Mouse (Mus musculus): ENCODE measurements around the gene Pdlim1.

The Pdlim1 gene

DNA sequence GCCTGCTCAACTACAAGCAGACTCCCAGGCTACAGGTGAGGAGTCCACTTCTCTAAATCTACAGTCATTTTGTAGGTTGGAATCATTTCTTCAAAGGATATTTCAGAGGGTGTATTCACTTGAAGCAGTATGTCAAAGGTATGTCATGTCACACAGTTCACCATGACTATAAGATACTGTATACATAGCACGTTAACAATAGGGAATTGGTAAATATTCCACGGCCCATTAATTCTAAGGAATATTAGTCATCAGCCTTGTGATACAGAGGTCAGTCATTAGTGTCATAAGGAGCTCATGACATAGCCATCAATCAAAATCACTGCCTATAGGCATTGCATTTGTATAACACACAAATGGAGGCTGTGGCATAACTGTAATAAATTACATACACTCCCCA lies 13.1 kb upstream of the Pdlim1 start:
- DNase-seq (ENCODE audit: low spot score in 2 of 2) = no peak

DNA sequence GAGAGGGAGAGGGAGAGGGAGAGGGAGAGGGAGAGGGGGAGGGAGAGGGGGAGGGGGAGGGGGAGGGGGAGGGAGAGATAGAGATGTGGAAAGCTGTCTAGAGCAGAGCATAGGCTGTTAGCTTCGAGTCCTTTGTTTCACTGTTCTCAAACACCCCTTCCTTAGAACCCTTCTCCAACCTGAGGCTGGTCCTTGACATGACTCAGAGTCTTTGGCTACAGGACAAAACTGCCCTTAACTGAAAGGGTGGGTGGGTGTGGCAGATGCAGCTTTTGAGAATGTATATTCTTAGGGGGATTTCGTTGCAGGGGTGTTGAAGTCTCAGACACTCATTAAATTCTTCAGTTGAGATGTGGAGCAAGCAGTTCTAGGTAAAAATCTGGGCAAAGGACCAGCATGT lies 11.8 kb upstream of the Pdlim1 start:
- no peak for DNase-seq (ENCODE audit: low spot score in 2 of 2)

DNA sequence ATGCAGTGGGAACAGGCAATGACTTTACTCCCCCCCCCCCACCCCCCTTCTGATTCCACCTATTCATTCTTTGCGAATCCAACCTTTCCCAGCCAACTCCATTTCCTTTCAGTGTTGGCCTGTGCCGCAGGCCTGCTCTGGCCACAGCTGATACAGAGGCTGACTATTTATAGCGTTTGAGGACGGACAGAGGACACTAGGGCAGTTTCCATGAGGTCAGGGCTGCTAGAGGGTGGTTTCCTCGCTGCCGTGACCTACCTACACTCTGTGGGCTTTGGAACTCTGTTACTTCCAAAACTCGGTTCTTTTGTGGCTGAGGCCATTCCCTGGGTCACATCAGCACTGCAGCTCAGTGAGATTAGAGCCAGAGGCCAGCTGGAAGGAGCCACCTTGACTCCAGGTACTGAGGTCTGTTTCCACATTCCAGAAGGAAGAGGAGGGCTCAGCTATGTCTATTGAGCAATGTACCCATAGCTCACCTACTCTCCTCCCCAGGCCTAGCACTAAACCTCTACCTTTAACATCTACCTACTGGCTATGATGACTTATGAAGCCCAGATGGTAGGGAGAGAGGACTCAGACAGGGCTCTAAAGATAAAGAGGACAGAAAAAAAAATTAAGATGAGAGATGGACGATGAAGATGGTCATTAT lies 6.9 kb upstream of the Pdlim1 start:
- DNase-seq (ENCODE audit: low spot score in 2 of 2) = no peak

- DNase-seq (ENCODE audit: low spot score in 2 of 2) = no peak
Observed at GRCm38 (mm10) chr19:40277494-40277893, 5.9 kb upstream of the Pdlim1 start.

DNA sequence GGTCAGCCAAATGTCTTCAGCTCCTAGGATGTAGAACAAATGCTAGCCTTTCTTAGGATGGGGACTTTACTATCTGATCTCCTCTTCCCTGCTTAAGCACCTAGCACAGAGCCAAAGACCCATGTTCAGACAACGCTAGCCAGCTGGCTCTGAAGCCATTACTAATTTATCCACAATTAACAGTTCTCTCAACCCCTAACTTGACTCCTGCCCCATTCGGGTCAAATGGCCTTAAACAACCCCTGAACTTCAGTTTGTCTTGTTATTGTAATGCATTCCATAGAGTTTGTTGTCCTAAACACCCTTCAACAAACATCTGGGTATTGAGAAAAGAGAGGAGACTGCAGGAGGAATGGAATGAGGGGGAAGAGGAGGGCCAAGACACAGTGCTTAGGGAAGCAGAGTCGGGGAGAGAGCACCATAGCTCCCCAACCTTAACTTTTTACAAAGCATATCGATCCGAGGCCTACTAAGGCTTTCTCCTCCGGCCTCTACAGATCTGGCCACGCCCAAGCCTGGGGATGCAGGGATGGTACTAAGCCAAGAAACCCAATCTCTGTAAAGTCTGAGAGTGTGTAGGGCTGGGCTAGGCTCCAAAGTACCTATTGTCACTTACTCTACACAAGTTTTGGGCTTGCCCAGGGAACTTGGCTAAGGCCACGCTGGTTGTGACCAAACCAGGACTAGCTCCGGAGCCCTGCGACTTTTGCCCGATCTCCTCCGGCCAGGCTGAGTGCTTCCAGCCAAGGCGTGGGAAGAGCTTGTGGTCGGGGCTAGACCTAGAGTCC lies 4.0 kb upstream of the Pdlim1 start:
- no peak for DNase-seq (ENCODE audit: low spot score in 2 of 2)

DNA sequence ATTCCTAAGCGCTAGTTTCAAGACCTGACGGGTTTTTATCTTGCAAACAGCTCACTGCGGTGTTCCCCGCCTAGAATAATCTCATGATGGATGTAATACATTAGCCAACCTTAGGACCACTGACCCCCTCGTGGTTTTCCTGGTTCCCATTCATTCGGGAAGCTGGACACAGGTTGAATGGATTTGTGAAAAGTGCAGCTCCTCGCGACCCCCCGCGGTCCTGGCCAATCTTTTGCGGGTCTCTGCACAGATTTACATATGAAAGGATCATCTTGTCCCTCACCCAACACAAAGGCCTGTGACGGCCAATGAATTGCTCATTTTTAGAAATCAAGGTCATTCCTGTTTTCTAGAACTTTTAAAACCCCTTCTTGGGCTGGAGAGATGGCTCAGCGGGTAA lies 1.0 kb upstream of the Pdlim1 start:
- DNase-seq (ENCODE audit: low spot score in 2 of 2) = no peak

DNA sequence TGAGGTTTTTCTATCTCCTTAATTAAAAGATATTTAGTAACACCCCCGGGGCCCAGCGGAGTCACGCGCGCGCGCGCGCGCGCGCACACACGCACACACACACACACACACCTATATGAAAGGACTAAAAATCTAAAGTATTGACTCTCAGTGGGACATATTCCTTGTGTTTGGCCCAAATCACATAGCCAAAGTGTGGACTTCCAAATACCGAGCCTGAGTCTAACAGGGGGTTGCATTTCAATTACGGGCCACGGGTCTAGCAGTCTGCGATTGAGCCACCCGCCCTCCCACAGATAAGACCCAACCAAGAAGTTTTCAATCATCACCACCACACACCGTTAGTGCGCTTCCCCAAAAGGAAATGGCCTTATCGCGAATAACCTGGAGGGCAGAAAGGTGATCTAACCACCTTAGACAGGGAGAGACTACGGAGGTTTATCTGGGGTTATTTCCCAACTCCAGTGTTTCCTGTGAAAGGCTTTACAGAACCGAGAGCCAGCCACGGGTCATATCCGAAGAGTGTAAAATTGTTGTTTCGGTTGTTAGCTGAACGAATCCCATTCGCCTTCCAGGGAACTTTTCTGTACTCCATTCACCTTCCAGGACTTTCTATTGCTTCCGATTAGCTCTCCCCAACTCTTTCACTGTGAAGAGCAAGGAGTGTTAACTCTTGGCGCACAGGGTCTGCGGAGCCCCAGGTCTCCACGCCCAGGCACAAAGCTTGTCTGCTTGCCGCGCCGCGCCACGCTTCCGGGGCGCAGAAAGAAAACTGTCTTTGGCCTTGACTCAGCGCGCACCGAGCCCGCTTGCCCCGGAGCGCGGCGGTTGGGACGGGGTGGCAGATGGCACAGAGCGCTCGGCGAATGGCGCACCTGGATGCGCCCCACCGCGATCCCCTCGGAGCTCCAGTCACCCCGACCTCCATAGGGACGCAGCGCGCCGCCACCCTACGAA lies 1.0 kb downstream of the Pdlim1 start:
- no peak for DNase-seq (ENCODE audit: low spot score in 2 of 2)

DNA sequence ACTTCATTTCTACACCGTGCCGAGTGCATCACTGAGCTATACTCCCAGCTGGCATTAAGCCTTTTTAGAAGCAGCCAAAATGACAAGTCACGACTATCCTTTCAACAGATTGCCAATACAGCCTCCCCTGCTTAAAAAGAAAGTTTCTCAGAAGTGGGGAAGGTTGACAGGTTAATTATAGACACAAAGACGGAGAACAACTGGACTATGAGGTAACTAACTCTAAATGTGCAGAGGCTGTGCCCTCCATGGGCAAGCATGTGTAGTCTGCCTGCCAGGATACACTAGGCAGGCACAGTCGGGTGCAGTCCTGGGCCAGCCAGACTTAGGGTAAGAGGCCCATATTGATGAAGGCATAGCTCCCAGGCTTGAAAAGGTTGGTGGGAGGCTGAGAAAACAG lies 2.1 kb downstream of the Pdlim1 start:
- no peak for DNase-seq (ENCODE audit: low spot score in 2 of 2)

- no peak for DNase-seq (ENCODE audit: low spot score in 2 of 2)
Observed at GRCm38 (mm10) chr19:40268493-40268892, 3.1 kb downstream of the Pdlim1 start.

DNA sequence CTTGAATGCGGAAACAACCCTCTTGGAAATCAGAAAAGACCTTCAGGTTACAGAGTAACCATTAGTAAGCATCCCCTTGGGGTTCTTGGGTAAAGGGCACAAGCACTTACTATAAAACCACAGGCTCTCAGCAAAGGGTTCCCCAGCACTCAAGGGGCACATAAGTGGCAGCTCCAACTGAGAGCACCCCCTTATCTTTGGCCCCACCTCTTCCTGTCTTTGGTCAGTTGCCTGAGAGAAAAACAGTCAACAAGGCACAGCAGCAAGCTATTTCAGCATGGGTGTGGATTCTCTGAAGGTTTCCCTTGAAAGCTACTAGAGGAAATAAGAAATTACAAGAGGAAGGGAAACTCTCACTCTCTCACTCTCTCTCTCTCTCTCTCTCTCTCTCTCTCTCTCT lies 4.3 kb downstream of the Pdlim1 start:
- no peak for DNase-seq (ENCODE audit: low spot score in 2 of 2)

- DNase-seq (ENCODE audit: low spot score in 2 of 2) = no peak
Observed at GRCm38 (mm10) chr19:40259485-40259884, 12.2 kb downstream of the Pdlim1 start.

DNA sequence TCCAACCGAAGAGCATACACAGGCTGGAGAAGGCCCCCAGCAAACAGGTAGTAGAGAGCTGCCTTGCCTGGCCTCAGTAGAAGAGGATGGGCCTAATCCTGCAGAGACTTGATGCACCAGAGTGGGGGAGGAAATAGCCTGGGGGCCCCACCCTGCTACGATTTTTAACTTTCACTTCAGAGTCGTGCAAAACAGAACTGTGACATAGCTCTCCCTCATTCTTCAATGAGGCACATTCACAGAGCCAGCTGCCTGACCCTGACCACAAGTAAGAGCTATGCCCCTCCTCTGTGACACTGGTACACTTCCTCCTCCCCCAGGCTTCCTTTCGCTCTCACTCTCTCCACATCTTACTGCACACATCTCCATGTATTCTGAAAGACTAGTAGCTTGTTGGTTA lies 14.2 kb downstream of the Pdlim1 start:
- DNase-seq (ENCODE audit: low spot score in 2 of 2) = no peak

- DNase-seq (ENCODE audit: low spot score in 2 of 2) = no peak
Observed at GRCm38 (mm10) chr19:40256376-40257050, 15.1 kb downstream of the Pdlim1 start.

DNA sequence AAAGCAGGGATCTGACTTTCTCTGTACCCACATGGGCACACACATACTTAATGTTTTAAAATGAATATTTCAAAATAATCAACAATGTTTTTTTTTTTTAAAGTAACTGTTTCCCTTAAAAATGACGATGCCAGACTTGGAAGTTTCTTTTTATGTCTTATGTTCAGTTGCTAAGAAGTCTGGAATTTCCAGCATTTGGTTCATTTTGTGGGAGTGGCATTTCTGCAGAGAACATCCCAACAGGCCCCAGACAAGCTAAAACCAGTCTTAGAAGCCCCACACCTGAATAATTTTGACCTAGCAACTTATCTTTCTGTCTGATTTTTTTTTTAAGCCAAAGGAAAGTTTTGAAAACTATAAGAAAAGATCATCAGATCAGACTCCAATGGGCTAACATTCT lies 16.1 kb downstream of the Pdlim1 start:
- no peak for DNase-seq (ENCODE audit: low spot score in 2 of 2)

DNA sequence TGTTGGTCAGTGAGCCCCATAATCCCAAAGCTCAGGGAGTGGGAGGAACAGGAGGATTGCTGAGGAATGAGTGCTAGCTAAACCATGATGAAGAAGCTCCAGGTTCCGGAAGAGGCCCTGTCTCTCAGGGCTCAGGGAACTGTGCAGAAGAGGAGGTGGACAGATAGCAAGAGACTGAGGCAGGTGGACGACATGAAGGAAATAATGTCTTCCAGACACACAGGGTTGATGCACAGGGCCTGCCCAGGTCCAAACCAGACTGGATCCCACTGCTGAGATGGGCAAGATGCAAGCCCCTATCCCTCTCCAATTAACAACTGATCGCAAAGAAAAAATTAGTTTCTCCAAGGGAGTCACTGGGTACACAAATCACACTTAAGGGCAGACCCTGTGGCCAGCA lies 16.9 kb downstream of the Pdlim1 start:
- no peak for DNase-seq (ENCODE audit: low spot score in 2 of 2)

DNA sequence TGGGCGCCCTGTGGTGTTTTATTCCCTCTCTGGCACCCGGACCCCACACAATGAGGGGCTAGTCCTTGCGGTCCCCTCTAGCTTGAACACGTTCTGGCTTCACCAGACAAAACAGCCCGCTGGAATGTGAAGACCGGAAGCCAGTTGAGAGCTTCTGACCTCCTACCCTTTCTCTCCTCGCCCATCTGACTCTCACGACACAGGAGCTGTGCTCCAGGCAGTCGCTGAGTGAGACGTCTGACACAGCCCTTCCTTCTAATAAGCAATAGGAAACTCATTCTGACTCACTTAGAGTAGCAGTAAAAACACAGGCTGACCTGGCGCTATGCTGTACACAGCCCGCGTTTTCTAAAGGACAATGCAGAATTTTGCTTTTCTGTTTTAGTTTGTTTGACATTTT lies 17.9 kb downstream of the Pdlim1 start:
- DNase-seq (ENCODE audit: low spot score in 2 of 2) = no peak

DNA sequence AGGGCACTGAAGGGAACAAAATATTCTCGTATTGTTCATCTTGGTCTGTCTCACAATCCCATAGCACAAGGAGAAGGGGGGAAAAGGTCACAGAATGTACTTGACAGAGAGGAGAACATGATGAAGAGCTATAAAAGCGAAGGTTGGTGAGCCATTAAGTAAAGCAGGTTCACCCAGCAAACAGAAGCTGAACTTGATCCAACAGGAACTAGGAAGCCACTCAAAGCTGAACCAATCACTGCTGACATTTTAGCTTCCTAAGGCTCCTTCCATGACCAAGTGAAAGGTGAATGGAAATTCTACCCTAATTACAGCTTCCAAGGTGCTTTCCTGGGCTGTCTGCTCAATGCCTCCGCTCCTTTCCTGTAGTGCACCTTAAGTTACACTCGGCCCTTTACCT lies 20.5 kb downstream of the Pdlim1 start:
- DNase-seq (ENCODE audit: low spot score in 2 of 2) = no peak

GRCm38 (mm10) chr19:40249352-40249751 lies 22.3 kb downstream of the Pdlim1 start:
- no peak for DNase-seq (ENCODE audit: low spot score in 2 of 2)

DNA sequence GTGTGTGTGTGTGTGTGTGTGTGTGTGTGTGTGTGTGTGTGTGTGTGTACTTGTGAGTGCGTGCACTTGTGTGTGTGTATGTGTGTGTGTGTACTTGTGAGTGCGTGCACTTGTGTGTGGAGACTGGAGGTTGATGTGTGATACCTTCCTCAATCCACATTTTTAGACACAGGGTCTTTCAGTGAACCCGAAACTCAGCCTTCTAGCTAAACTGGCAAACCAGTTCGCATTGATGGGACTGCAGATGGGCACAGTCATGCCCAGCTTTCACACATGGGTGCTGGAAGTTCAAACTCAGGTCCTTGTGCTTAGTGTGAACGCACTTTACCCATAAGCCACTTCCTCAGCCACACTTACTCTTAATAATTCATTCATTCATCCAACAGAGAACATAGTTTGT lies 23.2 kb downstream of the Pdlim1 start:
- no peak for DNase-seq (ENCODE audit: low spot score in 2 of 2)

DNA sequence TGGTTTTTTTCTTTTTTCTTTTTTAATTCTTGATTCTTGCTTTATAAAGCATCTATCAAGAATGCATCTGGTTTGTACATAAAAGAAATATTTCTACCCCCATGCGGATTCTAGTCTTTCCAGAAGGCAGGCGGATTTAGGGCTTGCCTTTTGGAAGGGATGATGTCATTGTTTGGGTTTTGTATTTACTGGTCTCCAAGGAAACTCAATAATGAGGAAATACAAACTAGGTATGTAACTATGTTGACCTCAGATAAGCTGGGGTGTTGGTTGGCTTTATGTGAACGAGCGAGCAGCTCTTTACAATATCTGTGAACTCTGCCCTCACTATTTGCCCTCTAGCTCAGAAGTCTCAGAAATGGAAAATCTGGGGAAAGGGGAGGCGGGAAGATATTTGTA lies 24.4 kb downstream of the Pdlim1 start:
- no peak for DNase-seq (ENCODE audit: low spot score in 2 of 2)

- DNase-seq (ENCODE audit: low spot score in 2 of 2) = no peak
Observed at GRCm38 (mm10) chr19:40246646-40247267, 24.9 kb downstream of the Pdlim1 start.
